Mouse (Mus musculus) heart, postnatal 0 days (tissue): ENCODE measurements at regions not wholly inside any gene's neighbourhood (a gene's known extent, or its start where the extent isn't known, plus 50 kb on each side); places are given as distances from the start of the nearest gene placed in this dataset.

ENCODE experiments used
- CTCF ChIP-seq: IDR thresholded peaks from 2 replicates; pipeline ENCODE4 v1.5.1; 2016; ENCODE audit warnings: antibody characterized with exemption, control low read depth, low read depth
- EP300 ChIP-seq: IDR thresholded peaks from 2 replicates; pipeline ENCODE4 v1.6.1; 2016; ENCODE audit warnings: antibody characterized with exemption, low read depth

- TF ChIP-seq CTCF (no peak), EP300 (no peak)
These were observed 64.9 kb upstream of the Gnai1 start for GRCm38 (mm10) chr5:18425098-18425497.
